Mouse (Mus musculus): ENCODE measurements around the gene Agpat4. TPM values are rescaled to one million over a fixed set of nuclear protein-coding genes. Genes with fewer than 3 reads are reported as not detected.
"Not testable (repeated sequence)": the region's sequence is repeated elsewhere in the genome, so short reads cannot be mapped to it uniquely, and the experiment has no call there.

Agpat4 gene
- total RNA-seq, 1 experiment from 2014 or later, result 11.6 TPM

DNA sequence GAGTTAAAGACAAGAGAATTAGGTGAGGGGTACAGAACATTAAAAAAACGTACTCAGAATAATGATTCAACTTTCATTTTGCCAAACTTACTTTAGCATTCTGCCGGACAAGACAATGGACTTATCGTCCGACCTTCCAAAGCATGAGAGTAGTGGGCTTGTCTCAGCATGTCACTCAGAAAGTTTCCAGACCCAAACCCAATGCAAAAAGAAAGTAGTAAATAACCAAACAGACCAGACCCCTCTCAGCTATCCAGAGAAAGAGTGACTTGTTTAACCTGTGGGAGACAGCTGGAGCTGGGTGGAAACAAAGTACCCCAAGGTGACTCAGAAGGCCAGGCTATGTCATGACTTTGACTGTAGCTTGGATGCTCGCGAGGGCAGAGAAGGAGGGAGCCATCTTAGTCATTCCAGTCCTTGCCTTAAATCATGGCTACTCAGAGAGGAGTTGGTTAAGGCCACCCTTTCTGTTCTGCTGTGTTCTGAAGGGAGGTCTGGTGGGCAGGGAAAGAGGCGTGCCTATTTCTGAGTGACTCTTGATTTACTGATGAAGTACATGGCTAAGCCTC is 2.8 kb downstream of the Agpat4 start:
- no peak for ATAC-seq (replicated peaks; ENCODE audit: low read depth, poor library complexity, severe bottlenecking)

DNA sequence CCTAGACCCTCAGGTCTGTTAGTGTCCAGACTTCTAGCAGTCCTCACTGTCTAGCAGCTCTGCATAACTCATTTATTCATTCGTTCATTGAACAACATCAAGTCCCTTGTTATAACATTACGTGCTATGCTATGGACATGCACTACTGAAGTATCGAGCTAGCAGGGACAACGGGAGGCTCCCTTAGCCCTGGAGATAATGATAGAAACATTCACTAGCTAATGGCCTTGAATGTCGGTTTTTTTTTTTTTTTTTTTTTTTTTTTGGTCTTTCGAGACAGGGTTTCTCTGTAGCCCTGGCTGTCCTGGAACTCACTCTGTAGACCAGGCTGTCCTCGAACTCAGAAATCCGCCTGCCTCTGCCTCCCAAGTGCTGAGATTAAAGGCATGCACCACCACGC is 3.8 kb downstream of the Agpat4 start:
- ATAC-seq (replicated peaks; ENCODE audit: low read depth, poor library complexity, severe bottlenecking), result not testable (repeated sequence)

DNA sequence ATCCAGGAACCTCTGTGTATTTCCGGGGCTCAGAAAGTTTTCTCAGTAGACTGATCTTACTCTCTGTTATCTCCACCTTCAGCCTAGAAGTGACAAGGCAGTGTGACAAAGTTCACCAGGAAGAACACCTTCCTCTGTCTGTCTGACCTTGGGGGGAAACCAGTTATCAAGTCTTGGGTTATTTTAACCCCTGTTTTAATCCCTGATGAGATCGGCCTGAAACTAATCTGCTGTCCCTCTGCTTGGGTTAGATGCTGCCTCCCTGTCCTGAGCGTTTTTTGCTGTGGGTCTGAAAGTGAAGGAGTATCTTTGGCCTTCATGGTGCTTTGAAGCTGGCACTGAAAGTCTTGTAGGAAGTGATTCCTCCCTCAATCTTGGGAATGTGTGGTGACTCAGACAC is 4.7 kb downstream of the Agpat4 start:
- ATAC-seq (replicated peaks; ENCODE audit: low read depth, poor library complexity, severe bottlenecking), result no peak

DNA sequence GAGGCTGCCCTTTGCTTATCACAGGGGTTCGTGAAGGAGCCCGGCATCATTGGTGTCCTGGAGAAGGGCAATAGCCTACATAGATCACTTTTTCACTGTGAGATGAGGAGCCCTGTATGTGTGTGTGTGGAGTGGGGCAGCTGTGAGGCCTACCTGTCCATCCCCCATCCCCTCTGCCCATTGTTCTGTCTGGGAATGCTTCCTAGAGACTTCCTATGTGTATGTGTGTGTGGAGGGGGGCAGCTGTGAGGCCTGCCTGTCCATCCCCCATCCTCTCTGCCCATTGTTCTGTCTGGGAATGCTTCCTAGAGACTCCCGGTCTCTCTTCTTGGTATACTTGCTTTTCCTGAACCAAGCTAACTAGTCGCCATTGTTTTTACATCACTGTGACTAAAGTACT is 8.6 kb downstream of the Agpat4 start:
- ATAC-seq (replicated peaks; ENCODE audit: low read depth, poor library complexity, severe bottlenecking), result no peak

DNA sequence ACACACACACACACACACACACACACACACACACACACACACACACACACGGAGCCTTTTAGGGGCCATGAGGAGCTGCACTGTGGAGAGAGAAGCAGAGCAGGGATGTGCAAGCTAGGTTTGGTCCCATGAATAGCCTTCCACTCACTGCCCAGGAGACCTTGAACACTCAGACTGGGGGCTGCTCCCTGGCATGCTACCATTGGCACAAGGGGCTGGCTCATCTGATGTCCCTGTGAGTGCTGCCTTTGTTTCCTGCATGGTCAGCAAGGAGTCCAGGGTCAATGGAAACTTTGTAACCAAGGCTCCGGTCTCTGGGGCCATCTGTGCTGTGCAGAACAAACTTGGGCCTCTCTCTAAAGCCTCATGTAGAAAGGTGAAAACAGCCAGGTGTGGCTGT is 10.5 kb downstream of the Agpat4 start:
- ATAC-seq (replicated peaks; ENCODE audit: low read depth, poor library complexity, severe bottlenecking), result no peak

DNA sequence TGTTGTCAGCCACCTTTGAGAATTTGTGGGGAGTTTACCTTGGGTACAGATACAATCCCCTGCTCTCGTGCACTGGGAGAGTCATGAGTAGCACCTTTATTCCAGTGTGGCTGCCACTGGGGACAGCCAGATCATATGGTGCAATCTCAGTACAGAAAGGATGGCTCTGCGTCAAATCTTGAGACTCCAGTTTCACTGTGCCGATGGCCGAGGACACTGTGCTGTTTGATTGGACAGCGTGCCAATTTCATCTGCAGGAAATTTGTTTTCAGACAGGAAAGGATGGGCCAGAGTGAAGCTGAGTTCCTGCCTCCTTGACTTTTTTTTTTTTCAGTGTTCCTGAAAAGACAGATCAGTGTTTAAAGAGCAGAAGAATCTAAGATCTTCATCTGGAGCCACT is 12.7 kb downstream of the Agpat4 start:
- no peak for ATAC-seq (replicated peaks; ENCODE audit: low read depth, poor library complexity, severe bottlenecking)

DNA sequence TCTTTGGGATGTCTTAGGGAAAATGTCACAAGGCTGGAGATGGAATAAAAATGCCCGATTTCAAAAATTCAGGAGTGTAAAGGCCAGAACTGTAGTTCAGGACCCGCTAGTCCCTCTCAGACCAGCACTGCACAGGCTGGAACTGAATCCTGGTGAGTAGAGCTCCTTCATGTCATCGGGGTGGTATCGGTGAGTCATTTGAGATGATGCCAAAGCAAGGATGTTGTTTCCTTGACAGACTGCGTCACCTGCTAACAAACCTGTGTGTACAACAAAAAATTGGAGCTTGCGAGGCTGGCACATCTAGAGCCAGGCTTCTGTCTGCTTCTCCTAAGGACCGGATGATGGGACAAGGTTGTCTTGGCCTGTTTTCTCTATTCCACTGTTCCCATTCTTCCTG is 13.1 kb downstream of the Agpat4 start:
- ATAC-seq (replicated peaks; ENCODE audit: low read depth, poor library complexity, severe bottlenecking), result no peak

DNA sequence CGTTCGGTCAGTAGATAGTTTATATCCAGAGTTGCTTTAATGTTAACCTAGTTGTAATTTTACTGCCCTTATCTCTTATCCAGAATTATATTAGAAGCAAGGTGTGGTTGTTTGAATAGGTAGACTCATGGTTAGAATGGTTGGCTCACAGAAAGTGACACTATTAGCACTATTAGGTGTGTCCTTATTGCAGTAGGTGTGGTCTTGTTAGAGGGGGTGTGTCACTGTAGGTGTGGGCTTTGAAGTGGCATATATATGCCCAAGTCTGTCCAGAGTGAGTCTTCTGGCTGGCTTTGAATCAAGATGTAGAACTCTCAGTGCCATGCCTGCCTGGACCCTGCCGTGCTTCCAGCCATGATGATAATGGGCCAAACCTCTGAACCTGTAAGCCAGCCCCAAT is 14.4 kb downstream of the Agpat4 start:
- ATAC-seq (replicated peaks; ENCODE audit: low read depth, poor library complexity, severe bottlenecking), result no peak

DNA sequence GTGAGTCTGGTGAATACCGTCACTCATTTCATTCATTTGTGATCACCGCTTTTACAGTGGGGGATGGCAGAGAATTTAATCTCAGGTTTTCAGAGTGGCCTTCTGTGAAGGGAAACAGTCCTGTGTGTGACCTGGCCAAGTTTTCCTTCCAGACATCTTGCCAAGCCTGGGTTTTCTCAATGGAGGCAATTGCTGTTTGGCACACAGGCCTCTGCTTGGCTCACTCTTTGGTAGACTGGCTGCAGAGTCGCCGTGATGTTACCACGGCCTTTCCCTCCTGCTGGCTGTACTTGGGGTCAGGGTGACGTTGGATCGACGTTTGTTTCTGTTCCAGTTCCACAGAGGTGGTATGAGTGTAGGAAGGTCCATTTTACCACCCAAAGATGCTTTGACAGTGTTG is 15.5 kb downstream of the Agpat4 start:
- ATAC-seq (replicated peaks; ENCODE audit: low read depth, poor library complexity, severe bottlenecking), result no peak

DNA sequence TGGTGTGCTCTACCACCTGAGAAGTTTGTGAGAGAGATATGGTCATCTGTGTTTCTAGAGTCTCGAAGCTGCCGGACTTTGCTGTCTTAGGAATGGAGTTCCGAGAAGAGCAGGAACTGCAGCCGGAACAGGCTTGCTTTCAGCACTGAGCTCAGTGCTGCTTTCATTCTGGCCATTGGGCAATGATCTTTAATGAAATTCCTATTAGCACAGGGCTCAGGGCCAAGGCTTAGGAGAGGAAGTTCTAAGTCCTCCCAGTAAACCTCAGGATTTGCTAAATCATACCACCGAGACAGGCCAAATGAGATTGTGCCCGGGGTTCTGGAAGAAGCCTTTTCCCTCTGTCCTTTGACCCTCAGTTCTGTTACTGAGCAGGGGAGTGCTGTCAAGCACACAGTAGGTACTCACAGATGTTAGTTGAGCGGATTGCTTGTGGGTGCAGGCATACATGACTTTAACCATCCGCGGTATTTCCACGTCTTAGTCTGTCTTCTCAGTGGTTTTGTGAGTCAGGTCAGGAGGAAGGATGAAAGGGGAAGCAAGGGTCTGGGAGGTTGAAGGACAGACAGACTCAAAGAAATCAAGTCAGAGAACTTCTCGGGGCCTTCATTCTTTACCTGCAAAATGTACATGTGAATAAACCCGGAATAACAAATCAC is 16.6 kb downstream of the Agpat4 start:
- ATAC-seq (replicated peaks; ENCODE audit: low read depth, poor library complexity, severe bottlenecking), result peak; percentile 70

DNA sequence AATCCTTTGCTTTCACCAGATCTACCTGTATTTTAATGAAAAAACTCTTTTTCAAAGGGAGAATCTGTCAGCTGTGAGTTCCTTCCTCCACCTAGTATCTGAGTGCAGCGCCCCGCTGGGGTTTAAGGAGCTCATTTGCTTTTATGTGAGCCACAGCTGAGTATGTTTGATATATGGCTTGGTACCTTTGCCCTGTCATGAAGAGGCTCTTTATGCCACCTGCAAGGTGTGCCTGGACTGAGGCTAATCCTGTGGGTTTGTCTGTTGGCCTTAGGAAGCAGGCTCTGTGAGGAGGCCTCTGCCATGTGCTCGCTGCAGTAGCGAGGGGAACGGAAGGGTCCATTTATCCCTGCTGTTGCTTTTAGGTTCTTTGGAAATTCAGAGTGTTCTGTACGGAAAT is 19.9 kb downstream of the Agpat4 start:
- ATAC-seq (replicated peaks; ENCODE audit: low read depth, poor library complexity, severe bottlenecking), result no peak

DNA sequence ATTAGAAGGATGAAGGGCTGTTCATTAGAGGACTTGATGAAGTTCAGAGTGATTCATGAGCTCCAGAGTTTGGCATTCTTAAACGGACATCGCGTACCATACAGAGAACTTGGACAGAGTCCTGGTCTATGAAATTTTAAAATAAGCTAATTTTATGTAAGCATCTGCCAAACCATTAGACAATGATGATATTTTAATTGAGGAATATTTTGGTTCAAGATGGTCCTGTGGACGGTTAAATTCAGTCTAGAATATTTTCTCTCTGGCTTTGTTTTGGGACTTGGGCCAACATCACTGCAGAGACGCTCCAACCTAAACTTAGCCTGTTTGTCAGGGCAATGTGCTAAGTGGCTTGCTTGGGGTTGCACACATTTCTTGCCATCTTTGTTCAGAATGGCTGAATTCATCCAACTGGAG is 25.5 kb downstream of the Agpat4 start:
- ATAC-seq (replicated peaks; ENCODE audit: low read depth, poor library complexity, severe bottlenecking), result no peak

DNA sequence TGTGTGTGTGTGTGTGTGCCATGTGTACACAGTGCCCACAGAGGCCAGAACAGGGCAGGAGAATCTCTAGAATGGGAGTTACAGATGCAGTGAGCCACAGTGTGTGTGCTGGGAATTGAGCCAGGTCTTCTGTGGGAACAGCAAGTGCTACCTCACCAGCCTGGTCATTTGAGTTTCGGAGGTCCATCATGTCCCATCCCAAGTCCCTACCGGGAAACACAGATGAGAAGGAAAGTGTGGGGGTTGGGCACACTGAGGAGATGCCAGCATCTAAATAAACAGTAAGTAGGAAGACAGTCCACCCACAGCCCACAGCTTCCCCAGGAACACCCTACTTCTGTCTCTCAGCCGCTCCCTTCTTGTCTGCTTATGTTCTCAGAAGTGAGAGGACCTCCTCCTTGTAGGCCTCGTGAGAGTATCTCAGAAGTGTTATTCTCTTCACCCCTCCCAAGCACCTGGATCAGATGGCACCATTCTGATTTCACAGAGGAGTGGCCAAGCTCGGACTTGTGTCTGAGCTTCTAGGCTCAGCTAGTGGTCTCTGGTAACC is 27.7 kb downstream of the Agpat4 start:
- ATAC-seq (replicated peaks; ENCODE audit: low read depth, poor library complexity, severe bottlenecking), result no peak

DNA sequence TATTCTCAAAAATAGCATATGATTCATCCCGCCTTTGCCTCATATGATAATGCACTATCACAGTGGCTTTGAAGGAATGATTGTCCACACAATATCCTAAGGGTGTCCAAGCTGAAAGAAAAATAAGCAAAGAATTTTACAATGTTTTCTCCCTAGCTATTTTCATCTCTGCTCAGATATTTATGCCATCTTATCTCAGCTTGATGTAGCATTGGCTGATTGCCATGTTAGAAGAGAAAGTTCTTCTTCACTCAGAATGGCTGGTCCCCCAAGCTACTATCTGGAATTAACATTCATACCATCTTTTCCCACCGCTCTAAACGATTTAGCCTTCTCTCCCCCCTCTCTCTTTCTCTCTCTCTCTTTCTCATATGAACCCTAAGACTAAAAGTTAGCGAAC is 29.3 kb downstream of the Agpat4 start:
- no peak for ATAC-seq (replicated peaks; ENCODE audit: low read depth, poor library complexity, severe bottlenecking)

DNA sequence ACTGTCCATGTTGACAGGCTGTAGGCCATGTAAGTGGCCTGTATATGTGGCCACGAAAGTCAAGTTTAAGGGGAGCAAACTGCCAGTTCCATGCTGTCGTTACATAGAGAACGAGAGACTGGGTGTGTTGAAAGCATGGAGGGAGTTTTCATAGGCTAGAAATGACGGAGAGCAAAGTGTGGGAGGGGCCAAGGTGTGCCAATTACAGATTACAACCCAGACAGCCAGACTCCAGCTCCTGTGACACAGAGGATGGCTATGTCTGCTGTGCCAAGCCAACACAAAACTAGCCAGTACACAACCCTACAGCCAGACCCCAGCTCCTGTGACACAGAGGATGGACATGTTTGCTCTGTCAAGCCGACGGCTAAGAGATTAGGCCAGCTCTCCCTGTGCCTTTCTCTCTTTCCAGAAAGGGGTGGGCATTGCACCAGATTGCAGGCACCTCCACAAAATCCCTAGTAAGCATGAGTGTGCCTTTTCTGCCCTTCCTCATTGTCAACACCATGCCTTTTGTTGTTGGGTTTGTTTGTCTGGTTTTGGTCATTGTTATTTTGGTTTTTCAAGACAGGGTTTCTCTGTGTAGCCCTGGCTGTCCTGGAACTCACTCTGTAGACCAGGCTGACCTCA is 30.8 kb downstream of the Agpat4 start:
- no peak for ATAC-seq (replicated peaks; ENCODE audit: low read depth, poor library complexity, severe bottlenecking)

DNA sequence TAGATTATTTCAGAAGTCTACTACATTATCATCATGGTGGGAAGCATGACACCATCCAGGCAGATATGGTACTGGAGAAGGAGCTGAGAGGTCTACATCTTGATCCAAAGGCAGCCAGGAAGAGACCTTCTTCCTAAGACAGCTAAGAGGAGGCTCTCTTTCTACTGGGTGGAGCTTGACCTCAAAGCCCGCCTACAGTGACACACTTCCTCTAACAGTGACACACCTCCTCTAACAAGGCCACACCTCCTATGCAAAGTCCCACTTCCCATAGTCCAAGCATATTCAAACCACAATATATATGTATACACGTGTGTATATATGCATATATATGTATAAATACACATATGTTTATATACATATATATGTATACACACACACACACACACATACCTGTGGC is 32.5 kb downstream of the Agpat4 start:
- ATAC-seq (replicated peaks; ENCODE audit: low read depth, poor library complexity, severe bottlenecking), result no peak

DNA sequence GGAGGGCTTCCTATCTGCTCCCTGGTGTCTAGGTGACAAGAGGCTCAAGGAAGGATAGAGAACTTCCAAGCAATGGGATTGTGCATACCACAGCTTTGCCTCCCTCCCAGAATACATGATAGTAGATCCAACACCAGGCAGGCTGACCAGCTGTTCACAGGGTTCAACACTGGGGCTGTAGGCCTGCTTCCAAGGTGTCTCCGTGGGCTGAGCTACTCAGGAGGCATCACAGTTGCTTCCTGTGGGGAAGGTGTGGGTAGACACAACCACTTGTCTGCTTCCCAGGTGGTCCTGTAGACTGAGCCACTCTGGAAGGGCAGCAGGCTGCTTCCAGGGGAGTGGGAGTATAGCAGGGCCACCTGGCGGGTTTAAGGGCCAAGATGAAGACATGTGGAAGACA is 35.8 kb downstream of the Agpat4 start:
- no peak for ATAC-seq (replicated peaks; ENCODE audit: low read depth, poor library complexity, severe bottlenecking)

DNA sequence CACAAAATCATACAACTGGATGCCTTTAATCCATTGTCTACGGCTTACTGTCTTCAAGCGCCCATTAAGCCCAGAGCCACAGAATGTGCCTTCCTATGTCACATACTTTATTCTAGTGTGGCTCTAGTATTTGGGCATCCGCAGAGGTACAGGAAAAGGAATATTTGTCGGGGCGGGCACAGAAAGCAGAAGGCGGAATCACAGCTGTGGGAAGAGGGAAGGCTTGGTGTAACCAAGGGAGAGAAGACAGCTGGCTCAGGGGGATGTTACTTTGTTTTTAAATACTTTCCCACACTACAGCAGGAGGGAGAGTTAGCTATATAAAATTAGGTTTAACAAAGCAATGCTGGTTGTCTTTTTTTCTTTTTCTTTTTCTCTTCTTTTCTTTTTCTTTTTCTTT is 36.7 kb downstream of the Agpat4 start:
- ATAC-seq (replicated peaks; ENCODE audit: low read depth, poor library complexity, severe bottlenecking), result no peak

DNA sequence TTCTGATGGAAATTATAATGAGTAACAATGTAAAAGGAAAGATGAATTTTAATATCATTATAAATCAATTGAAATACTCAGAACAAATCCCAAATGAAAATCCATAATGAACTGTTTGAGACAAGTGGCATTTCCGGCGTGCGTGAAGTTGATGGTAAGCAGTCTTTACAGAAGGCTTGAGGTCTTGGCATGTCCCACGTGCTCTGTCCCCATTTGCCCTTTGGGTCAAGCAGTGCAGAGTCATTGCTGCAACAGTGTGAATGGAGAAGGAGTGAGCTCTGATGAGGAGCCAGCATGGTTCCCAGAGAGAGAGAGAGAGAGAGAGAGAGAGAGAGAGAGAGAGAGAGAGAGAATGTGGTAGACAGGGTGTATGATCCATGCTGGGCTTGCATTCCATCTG is 37.4 kb downstream of the Agpat4 start:
- no peak for ATAC-seq (replicated peaks; ENCODE audit: low read depth, poor library complexity, severe bottlenecking)

DNA sequence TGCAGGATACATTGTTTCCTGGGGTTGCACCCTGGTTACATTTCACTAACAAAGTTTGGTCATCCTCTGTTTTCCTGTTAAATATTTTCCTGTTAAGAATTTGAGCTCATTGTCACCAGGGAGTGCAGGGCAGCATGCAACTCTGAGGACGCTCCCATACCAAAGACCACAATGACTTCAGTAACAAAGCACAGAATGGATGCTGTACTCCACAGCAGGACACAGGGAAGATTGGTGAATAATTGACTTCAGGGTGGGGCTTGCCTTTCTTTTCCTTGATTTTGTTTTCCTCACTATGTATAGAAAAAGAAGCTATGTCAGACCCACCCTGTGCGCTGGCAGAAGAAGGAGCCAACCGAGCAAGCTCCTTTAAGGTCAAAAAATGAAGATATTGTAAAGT is 38.2 kb downstream of the Agpat4 start:
- no peak for ATAC-seq (replicated peaks; ENCODE audit: low read depth, poor library complexity, severe bottlenecking)

DNA sequence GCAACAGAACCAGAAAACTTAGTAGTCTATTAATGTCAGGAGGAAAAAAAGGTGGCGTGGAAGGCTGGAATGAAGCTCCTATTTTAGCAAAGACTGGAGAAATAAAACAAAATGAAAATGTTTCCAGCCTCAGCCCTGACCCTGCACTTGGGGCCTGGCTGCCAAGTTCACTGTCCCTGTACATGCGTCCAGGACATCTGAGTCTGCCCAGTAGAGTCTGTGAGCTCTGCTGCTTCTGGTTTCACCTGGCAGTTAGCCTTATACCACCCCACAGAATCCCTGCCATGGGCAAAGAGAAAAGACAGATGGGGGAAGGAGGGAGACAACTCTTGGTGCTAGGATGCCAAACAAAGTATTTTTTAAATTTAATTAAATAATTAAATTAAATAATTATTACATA is 38.7 kb downstream of the Agpat4 start:
- ATAC-seq (replicated peaks; ENCODE audit: low read depth, poor library complexity, severe bottlenecking), result no peak
